Mouse (Mus musculus) midbrain, embryonic 11.5 days (tissue): ENCODE measurements around the gene 4930474N05Rik. TPM values are rescaled to one million over a fixed set of nuclear protein-coding genes. Genes with fewer than 3 reads are reported as not detected.

ENCODE experiments used
- ATAC-seq: fragments of 200-750 bp; cut with Nextera tagmentation; 2 replicates; pipeline ENCODE4 v1.8.0; 2017; ENCODE audit warnings: moderate TSS enrichment, moderate library complexity; ENCODE audit not compliant: low FRiP score
- DNase-seq: peaks from one replicate; pipeline ENCODE4 v3.0.0; 2015; ENCODE audit warnings: low spot score; ENCODE audit errors: missing footprints
- H3K27ac ChIP-seq: fragments of 300-500 bp; sonication (generic); 2 replicates; pipeline ENCODE4 v1.5.1; 2014; ENCODE audit warnings: low read depth, low read length
- H3K27me3 ChIP-seq: fragments of 300-500 bp; sonication (generic); 2 replicates; pipeline ENCODE4 v1.6.1; 2014; ENCODE audit warnings: mild to moderate bottlenecking, low read length, moderate library complexity, mixed read lengths; ENCODE audit not compliant: control insufficient read depth, insufficient read depth
- H3K36me3 ChIP-seq: fragments of 300-500 bp; sonication (generic); 2 replicates; pipeline ENCODE4 v1.6.1; 2014; ENCODE audit warnings: mild to moderate bottlenecking, low read length, moderate library complexity, mixed read lengths; ENCODE audit not compliant: control insufficient read depth, insufficient read depth
- H3K4me1 ChIP-seq: fragments of 300-500 bp; sonication (generic); 2 replicates; pipeline ENCODE4 v1.6.1; 2014; ENCODE audit warnings: low read length; ENCODE audit not compliant: control insufficient read depth, insufficient read depth
- H3K4me2 ChIP-seq: fragments of 300-500 bp; sonication (generic); 2 replicates; pipeline ENCODE4 v1.6.1; 2014; ENCODE audit warnings: mild to moderate bottlenecking, moderate library complexity
- H3K4me3 ChIP-seq: fragments of 300-500 bp; sonication (generic); 2 replicates; pipeline ENCODE4 v1.5.1; 2014; ENCODE audit warnings: low read depth, low read length
- H3K9ac ChIP-seq: fragments of 300-500 bp; sonication (generic); 2 replicates; pipeline ENCODE4 v1.6.1; 2014; ENCODE audit warnings: low read length
- H3K9me3 ChIP-seq: fragments of 300-500 bp; sonication (generic); 2 replicates; pipeline ENCODE4 v1.6.1; 2016; ENCODE audit warnings: low read length; ENCODE audit not compliant: control insufficient read depth
- WGBS: fragments of 180-500 bp; shearing (Covaris S2); extraction: QIAGEN DNeasy Blood & Tissue Kit; methylation state at CpG from one replicate; pipeline ENCODE4 v1.1.7; 2014; 5-methylcytosine and 5-hydroxymethylcytosine counted together
- polyA plus RNA-seq: library from polyadenylated mRNA; unstranded; fragments of >200 nt; fragmentation: Nextera tagmentation; extraction: Ambion mirVana; gene quantifications from 2 replicates; pipeline ENCODE4 v1.2.1, GENCODE M21; 2014

Gene 4930474N05Rik
- not detected in 2 replicates for polyA plus RNA-seq

DNA sequence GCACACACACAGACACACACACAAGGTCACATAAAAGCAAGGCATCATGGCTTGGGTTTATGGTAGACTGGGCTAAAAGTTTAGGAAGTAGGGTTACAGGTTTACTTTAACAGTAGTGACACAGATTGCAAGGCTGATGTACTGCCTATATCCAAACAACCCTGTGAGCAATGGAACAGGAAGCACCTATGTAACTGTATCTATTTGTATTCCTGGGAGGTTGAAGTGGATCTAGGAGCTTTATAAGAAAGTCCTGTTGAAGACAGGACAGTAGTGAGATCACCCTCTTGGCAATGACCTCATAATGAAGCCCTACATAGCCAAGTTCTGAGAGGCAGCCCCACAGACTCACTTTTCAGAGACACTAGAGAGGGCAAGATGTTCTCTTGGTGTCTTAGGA lies at the start of gene 4930474N05Rik:
TSS of gene 4930474N05Rik (plus strand) at position 301 of the 400 bp plus-strand sequence.
- Histone ChIP-seq H3K9me3 (no peaks in the 10 kb centered on the region), H3K27me3 (no peaks in the 10 kb centered on the region), H3K36me3 (no peaks in the 10 kb centered on the region), H3K9ac (no peak within 1 kb of the TSS), H3K4me3 (no peak within 1 kb of the TSS), H3K4me2 (no peak within 1 kb of the TSS), H3K27ac (no peak within 1 kb of the TSS), H3K4me1 (no peaks in the 10 kb centered on the region)
- DNase-seq: no peak
- ATAC-seq: no peak

DNA sequence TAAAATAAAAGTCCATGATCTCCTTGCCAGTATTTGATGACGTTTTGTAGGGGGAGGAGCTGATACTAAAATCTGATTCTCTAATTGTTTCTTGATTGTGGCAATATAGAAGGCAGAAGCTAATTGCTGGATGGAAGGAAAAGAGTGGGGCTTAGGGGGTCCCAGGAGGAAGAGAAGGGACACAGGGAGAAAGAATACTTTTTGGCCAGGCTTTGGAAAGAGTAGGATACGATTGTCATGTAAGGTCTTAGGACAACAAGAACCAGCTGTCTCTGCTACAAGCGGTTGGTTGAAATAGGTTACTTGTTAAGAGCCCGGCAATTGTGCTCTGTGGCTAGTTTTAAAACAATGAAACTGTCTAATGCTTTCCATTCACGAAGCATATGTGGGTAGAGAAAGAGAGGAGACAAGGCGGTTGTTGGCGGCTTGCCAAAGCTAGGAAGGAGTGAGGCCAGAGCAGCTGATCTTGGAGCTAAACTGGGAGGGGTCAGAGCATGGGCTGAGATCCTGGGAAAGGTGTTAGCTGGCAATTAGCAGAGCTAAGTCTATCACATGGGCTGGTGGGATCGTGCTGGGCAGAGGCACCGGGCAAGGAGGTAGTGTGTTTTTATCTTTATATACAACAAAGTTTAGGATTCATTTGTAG lies 45.8 kb upstream of the 4930474N05Rik start:
- Histone ChIP-seq H3K36me3 (no peaks in the 10 kb centered on the region), H3K9me3 (no peaks in the 10 kb centered on the region), H3K27ac (no peak overlapping the region), H3K27me3 (no peaks in the 10 kb centered on the region), H3K4me2 (no peak overlapping the region), H3K4me3 (no peak overlapping the region), H3K9ac (no peak overlapping the region), H3K4me1 (no peaks in the 10 kb centered on the region)
- ATAC-seq: no peak
- DNase-seq: no peak
- WGBS: 76% methylated on average over 9 of the region's 9 CpGs

DNA sequence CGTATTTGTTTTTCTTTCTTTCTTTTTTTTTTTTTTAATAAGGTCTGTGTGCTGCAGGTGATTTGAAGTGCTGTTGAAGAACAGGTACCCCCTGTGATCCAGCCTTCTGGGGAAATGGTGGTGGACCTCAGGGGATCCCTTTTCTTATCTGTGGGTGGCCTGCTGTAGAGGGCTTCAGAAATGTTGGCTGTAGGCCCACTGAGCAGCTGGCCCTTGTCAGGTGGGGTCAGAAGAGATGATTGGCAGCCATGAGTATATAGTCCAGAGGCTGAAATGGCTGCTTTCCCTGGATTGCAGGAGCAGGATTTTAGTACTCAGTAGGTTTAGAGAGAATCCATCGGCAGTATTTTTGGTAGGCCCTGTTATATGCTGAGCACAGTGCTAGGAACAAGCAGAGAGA lies 41.4 kb upstream of the 4930474N05Rik start:
- Histone ChIP-seq H3K36me3 (no peaks in the 10 kb centered on the region), H3K9me3 (no peaks in the 10 kb centered on the region), H3K4me2 (no peak overlapping the region), H3K4me1 (no peaks in the 10 kb centered on the region), H3K9ac (no peak overlapping the region), H3K4me3 (no peak overlapping the region), H3K27ac (no peak overlapping the region), H3K27me3 (no peaks in the 10 kb centered on the region)
- WGBS: 94% methylated on average over 2 of the region's 2 CpGs
- ATAC-seq (no peak), DNase-seq (no peak)

DNA sequence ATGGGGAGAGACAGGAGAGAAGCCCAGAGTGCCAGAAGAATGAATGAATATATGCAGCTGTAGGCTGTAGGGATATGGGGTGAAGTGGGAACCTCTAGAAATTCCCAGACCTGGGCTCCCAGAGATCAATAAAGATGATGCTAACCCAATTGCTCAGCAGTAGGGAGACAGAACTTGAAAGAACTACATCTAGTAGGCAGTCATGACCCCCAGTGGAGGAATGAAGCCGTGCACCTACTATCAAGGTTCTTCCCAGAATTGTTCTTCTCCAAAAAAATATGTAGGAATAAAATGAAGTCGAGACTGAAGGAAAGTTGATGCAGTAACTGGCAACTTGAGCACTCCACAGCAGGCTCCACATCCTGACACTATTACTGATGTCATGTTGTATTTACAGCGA lies 3.8 kb downstream of the 4930474N05Rik start:
- Histone ChIP-seq H3K36me3 (no peaks in the 10 kb centered on the region), H3K4me3 (no peak overlapping the region), H3K9ac (no peak overlapping the region), H3K4me2 (no peak overlapping the region), H3K9me3 (no peaks in the 10 kb centered on the region), H3K4me1 (no peaks in the 10 kb centered on the region), H3K27me3 (no peaks in the 10 kb centered on the region), H3K27ac (no peak overlapping the region)
- no peak for ATAC-seq
- WGBS: 84% methylated on average over 3 of the region's 3 CpGs
- DNase-seq: no peak

GRCm38 (mm10) chr14:36099647-36100046 lies 4.9 kb downstream of the 4930474N05Rik start:
- Histone ChIP-seq H3K4me1 (no peaks in the 10 kb centered on the region), H3K4me2 (no peak overlapping the region), H3K27me3 (no peaks in the 10 kb centered on the region), H3K9ac (no peak overlapping the region), H3K9me3 (no peaks in the 10 kb centered on the region), H3K4me3 (no peak overlapping the region), H3K36me3 (no peaks in the 10 kb centered on the region), H3K27ac (no peak overlapping the region)
- ATAC-seq: no peak
- 62% methylated on average over 1 of the region's 1 CpGs for WGBS
- DNase-seq: no peak

- no peaks in the 10 kb centered on the region for H3K9me3 ChIP-seq
- no peak overlapping the region for H3K4me3 ChIP-seq
- no peaks in the 10 kb centered on the region for H3K27me3 ChIP-seq
- H3K27ac ChIP-seq: no peak overlapping the region
- no peak overlapping the region for H3K9ac ChIP-seq
- ATAC-seq (no peak), DNase-seq (no peak)
- H3K4me2 ChIP-seq: no peak overlapping the region
- H3K4me1 ChIP-seq: no peaks in the 10 kb centered on the region
- 26% methylated on average over 1 of the region's 1 CpGs for WGBS
- H3K36me3 ChIP-seq: no peaks in the 10 kb centered on the region
These were observed 6.0 kb downstream of the 4930474N05Rik start for GRCm38 (mm10) chr14:36100731-36101130.

GRCm38 (mm10) chr14:36114481-36114880 lies 19.8 kb downstream of the 4930474N05Rik start:
- H3K9ac ChIP-seq: no peak overlapping the region
- H3K4me1 ChIP-seq: no peaks in the 10 kb centered on the region
- no peak for ATAC-seq
- no peak overlapping the region for H3K4me2 ChIP-seq
- no peaks in the 10 kb centered on the region for H3K27me3 ChIP-seq
- H3K9me3 ChIP-seq: no peaks in the 10 kb centered on the region
- no peaks in the 10 kb centered on the region for H3K36me3 ChIP-seq
- no peak overlapping the region for H3K27ac ChIP-seq
- DNase-seq: no peak
- no peak overlapping the region for H3K4me3 ChIP-seq

DNA sequence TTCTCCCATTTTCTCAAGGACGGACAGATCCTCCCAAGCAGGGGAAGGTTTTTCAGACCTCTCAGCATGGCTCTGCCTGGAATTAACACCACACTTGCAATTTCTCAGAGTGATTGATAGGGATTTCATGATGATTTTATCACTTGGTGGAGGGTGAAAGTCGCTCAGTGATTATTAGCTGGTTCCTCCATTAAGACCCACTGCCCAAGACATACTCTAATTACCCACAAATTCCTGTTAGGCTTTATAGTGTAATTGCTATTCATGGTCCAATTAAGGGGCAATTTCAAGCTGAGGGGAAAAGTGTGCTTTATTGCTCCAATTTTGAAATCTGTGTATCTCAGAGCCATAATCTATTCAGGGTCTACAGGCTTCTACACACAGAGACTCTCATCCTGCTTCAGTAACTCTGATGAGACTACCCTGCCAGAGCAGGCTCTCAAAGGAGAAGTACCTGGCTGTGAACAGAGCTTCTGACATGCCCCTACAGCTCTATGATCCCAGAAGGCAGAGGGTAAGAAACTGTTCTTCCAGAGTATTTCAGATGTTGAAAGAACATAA lies 29.1 kb downstream of the 4930474N05Rik start:
- H3K4me1 ChIP-seq: no peaks in the 10 kb centered on the region
- no peak for DNase-seq
- 72% methylated on average over 2 of the region's 2 CpGs for WGBS
- no peak for ATAC-seq
- no peak overlapping the region for H3K4me2 ChIP-seq
- H3K9me3 ChIP-seq: no peaks in the 10 kb centered on the region
- no peak overlapping the region for H3K9ac ChIP-seq
- no peaks in the 10 kb centered on the region for H3K27me3 ChIP-seq
- H3K4me3 ChIP-seq: no peak overlapping the region
- no peak overlapping the region for H3K27ac ChIP-seq
- H3K36me3 ChIP-seq: no peaks in the 10 kb centered on the region

- no peaks in the 10 kb centered on the region for H3K36me3 ChIP-seq
- H3K4me1 ChIP-seq: no peaks in the 10 kb centered on the region
- no peaks in the 10 kb centered on the region for H3K9me3 ChIP-seq
- no peak overlapping the region for H3K4me3 ChIP-seq
- whole genome bisulfite sequencing: 44% methylated on average over 3 of the region's 3 CpGs
- no peak overlapping the region for H3K9ac ChIP-seq
- no peak for DNase-seq
- ATAC-seq: peak; percentile 48; the same call in 1 of the 2 replicates
- H3K27me3 ChIP-seq: no peaks in the 10 kb centered on the region
- H3K4me2 ChIP-seq: no peak overlapping the region
- no peak overlapping the region for H3K27ac ChIP-seq
These were observed 41.0 kb downstream of the 4930474N05Rik start for GRCm38 (mm10) chr14:36135749-36136148.
